Mouse (Mus musculus): Measurements from ENCODE around the gene Gfpt1. TPM values are rescaled to one million over a fixed set of nuclear protein-coding genes. Genes with fewer than 3 reads are reported as not detected.

The Gfpt1 gene
- polyA plus RNA-seq, 1 experiment = 23.2 TPM

DNA sequence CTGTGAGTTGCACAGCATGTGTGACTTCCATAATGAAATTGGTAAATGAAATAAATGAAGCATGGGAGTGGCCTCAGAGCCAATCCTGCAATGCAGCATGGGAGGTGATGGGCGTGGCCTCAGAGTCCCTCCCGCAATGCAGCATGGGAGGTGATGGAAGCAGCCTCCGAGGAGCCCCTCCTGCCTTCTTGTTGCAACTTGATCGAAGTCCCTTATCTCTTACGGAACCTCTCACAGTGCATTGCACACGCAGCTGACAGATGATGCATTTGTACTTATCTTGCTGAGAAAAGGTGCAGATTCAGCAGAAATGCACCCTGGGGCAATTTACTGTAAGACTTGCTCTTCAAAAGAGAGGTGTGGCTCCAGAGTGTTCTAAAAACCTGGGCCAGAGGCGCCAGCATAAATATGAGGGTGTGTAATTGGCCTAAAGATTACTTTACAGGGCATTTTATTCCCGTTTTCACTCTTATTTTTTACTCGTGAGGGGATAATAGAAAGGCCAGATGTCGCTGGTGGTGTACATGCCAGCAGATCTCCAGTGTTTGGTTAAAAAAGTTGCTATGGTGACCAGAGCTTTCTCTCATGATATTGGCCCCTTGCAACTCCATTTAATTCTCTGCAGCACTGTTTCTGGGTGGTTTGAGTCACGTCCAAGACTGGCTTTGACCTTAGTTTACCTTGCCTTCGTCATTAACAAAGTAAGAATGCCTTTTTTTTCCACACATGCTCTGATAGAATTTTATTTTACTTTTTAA lies 97.3 kb downstream of the Gfpt1 start:
- DNase-seq (ENCODE audit: low spot score) = no peak

Other genes with a start within 250 kb of the Gfpt1 start
- 134 and 144 TPM in 2 replicates for gene Anxa4, start 249.3 kb upstream of the Gfpt1 start, polyA plus RNA-seq (2012; rRNA removed)
- 21.2 and 21.9 TPM in 2 replicates for gene Aak1, start 193.3 kb upstream of the Gfpt1 start, polyA plus RNA-seq (2012; rRNA removed)
- 94.2 and 118 TPM in 2 replicates for gene Nfu1, start 33.6 kb upstream of the Gfpt1 start, polyA plus RNA-seq (2012; rRNA removed)
- gene D6Ertd527e, start 61.9 kb downstream of the Gfpt1 start, polyA plus RNA-seq (2012; rRNA removed) = 0.22 and 0.31 TPM in 2 replicates

All from urinary bladder, adult 2 months (tissue).